Mouse (Mus musculus): ENCODE results near the gene Cops8. TPM values are rescaled to one million over a fixed set of nuclear protein-coding genes. Genes with fewer than 3 reads are reported as not detected.

The Cops8 gene
- polyA plus RNA-seq, 1 experiment from 2014 or later: 178 TPM

GRCm38 (mm10) chr1:90658581-90658980 lies 55.8 kb downstream of the Cops8 start:
- DNase-seq: no peak
- 88% methylated on average over 3 of the region's 3 CpGs for WGBS
- ATAC-seq (ENCODE audit: low FRiP score, low TSS enrichment): no peak

GRCm38 (mm10) chr1:90660150-90660549 lies 57.4 kb downstream of the Cops8 start:
- WGBS: 90% methylated on average over 7 of the region's 7 CpGs
- ATAC-seq (ENCODE audit: low FRiP score, low TSS enrichment) (no peak), DNase-seq (no peak)
- H3K4me1 ChIP-seq (ENCODE audit: control insufficient read depth, insufficient read depth, low read length): no peaks in the 10 kb centered on the region
- H3K9ac ChIP-seq (replicated peaks; ENCODE audit: low read length): no peak overlapping the region
- no peak overlapping the region for H3K4me3 ChIP-seq (replicated peaks; ENCODE audit: low read depth, low read length)
- H3K36me3 ChIP-seq (ENCODE audit: control insufficient read depth, insufficient read depth, low read length): no peaks in the 10 kb centered on the region
- H3K27ac ChIP-seq (replicated peaks; ENCODE audit: low read depth, low read length): no peak overlapping the region
- no peaks in the 10 kb centered on the region for H3K27me3 ChIP-seq (ENCODE audit: control insufficient read depth, insufficient read depth, low read length)
- H3K4me2 ChIP-seq (ENCODE audit: low read length): no peak overlapping the region
- no peaks in the 10 kb centered on the region for H3K9me3 ChIP-seq (ENCODE audit: control insufficient read depth, low read length)

More at GRCm38 (mm10) chr1:90658581-90658980, 55.8 kb downstream of the Cops8 start:
- Histone ChIP-seq H3K4me1 (ENCODE audit: control insufficient read depth, insufficient read depth, low read length) (no peaks in the 10 kb centered on the region), H3K4me3 (replicated peaks; ENCODE audit: low read depth, low read length) (no peak overlapping the region), H3K36me3 (ENCODE audit: control insufficient read depth, insufficient read depth, low read length) (no peaks in the 10 kb centered on the region), H3K4me2 (ENCODE audit: low read length) (no peak overlapping the region), H3K9ac (replicated peaks; ENCODE audit: low read length) (no peak overlapping the region), H3K27me3 (ENCODE audit: control insufficient read depth, insufficient read depth, low read length) (no peaks in the 10 kb centered on the region), H3K27ac (replicated peaks; ENCODE audit: low read depth, low read length) (no peak overlapping the region), H3K9me3 (ENCODE audit: control insufficient read depth, low read length) (no peaks in the 10 kb centered on the region)

- 86% methylated on average over 6 of the region's 6 CpGs for WGBS
- no peak overlapping the region for H3K4me2 ChIP-seq (ENCODE audit: low read length)
- no peaks in the 10 kb centered on the region for H3K4me1 ChIP-seq (ENCODE audit: control insufficient read depth, insufficient read depth, low read length)
- ATAC-seq (ENCODE audit: low FRiP score, low TSS enrichment) (no peak), DNase-seq (no peak)
- H3K36me3 ChIP-seq (ENCODE audit: control insufficient read depth, insufficient read depth, low read length): no peaks in the 10 kb centered on the region
- no peak overlapping the region for H3K9ac ChIP-seq (replicated peaks; ENCODE audit: low read length)
- H3K27me3 ChIP-seq (ENCODE audit: control insufficient read depth, insufficient read depth, low read length): no peaks in the 10 kb centered on the region
- no peak overlapping the region for H3K27ac ChIP-seq (replicated peaks; ENCODE audit: low read depth, low read length)
- no peak overlapping the region for H3K4me3 ChIP-seq (replicated peaks; ENCODE audit: low read depth, low read length)
- no peaks in the 10 kb centered on the region for H3K9me3 ChIP-seq (ENCODE audit: control insufficient read depth, low read length)
Observed at GRCm38 (mm10) chr1:90662491-90662890, 59.7 kb downstream of the Cops8 start.

Other genes with a start within 250 kb of the Cops8 start
- gene Col6a3, start 241.0 kb downstream of the Cops8 start, polyA plus RNA-seq (2014; fragmentation: Nextera tagmentation; extraction: Ambion mirVana): 0.72 and 6.9 TPM in 2 replicates